Mouse (Mus musculus) urinary bladder, postnatal 25 days (tissue): ENCODE measurements at regions not wholly inside any gene's neighbourhood (a gene's known extent, or its start where the extent isn't known, plus 50 kb on each side); places are given as distances from the start of the nearest gene placed in this dataset.

Experiments
- DNase-seq: peaks from one replicate; pipeline ENCODE4 v3.0.0; 2022; ENCODE audit warnings: low spot score

DNA sequence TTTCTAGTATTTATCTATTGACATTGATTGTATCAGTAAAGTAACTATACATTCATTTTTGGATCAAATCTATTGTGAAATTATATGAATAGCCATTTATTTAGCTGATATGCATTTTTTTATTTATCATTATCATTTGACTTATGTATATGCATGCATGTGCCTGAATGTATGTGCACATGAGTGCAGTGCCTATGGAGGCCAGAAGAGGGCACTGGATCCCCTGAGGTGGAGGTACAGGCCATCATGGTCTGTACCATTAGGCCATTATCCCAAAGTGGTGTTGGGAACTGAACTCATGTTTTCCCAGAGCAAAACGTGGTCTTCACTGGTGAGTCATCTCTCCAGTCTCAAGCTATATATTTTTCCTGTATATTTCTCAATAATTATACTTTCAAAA, 63.5 kb upstream of the Nrsn1 start:
- DNase-seq: no peak
